Mouse (Mus musculus): ENCODE measurements around the gene Lap3. TPM values are rescaled to one million over a fixed set of nuclear protein-coding genes. Genes with fewer than 3 reads are reported as not detected.

Lap3 gene
- polyA plus RNA-seq, 1 experiment from 2014 or later: 39.1 TPM

DNA sequence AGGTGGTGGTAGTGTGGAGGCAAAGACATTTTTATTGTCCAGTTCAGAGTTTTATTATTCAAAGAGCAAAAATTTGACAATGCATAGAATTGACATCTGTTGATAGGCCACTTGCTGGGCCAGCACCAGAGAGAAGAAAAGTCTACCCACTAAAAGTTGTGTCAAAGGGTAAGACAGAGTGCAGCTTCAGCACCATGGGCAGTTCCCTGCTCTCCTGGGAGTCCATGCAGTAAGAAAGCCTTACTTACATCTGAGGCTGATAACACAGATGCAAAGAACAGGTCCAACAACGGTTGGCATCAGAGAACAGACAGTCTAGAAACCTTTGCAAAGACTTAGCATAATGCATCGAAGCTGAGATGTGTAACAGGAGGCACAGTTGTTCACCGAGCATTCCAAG is 36.5 kb downstream of the Lap3 start:
- 75% methylated on average over 3 of the region's 3 CpGs for WGBS (ENCODE audit: insufficient replicate concordance)
- Histone ChIP-seq H3K36me3 (ENCODE audit: control insufficient read depth, insufficient read depth) (peaks cover 17% of the 10 kb centered on the region), H3K4me3 (ENCODE audit: low read depth, low read length) (no peak overlapping the region), H3K27ac (ENCODE audit: low read length) (no peak overlapping the region), H3K4me1 (ENCODE audit: control insufficient read depth, low read depth, low read length) (no peaks in the 10 kb centered on the region), H3K9me3 (replicated peaks; ENCODE audit: control insufficient read depth, low read length) (no peaks in the 10 kb centered on the region), H3K9ac (ENCODE audit: low read depth, low read length) (no peak overlapping the region), H3K4me2 (ENCODE audit: low read depth, low read length) (no peak overlapping the region), H3K27me3 (ENCODE audit: control insufficient read depth, insufficient read depth, low read depth, low read length) (no peaks in the 10 kb centered on the region)
- no peak for ATAC-seq (ENCODE audit: low read depth)

- Histone ChIP-seq H3K4me2 (ENCODE audit: low read depth, low read length) (peak overlapping the region; percentile 28), H3K36me3 (ENCODE audit: control insufficient read depth, insufficient read depth) (no peaks in the 10 kb centered on the region), H3K27me3 (ENCODE audit: control insufficient read depth, insufficient read depth, low read depth, low read length) (no peaks in the 10 kb centered on the region), H3K9me3 (replicated peaks; ENCODE audit: control insufficient read depth, low read length) (no peaks in the 10 kb centered on the region), H3K4me3 (ENCODE audit: low read depth, low read length) (no peak overlapping the region), H3K9ac (ENCODE audit: low read depth, low read length) (no peak overlapping the region), H3K4me1 (ENCODE audit: control insufficient read depth, low read depth, low read length) (no peaks in the 10 kb centered on the region), H3K27ac (ENCODE audit: low read length) (no peak overlapping the region)
- WGBS (ENCODE audit: insufficient replicate concordance): 5% methylated on average over 15 of the region's 17 CpGs
- peak; percentile 88 for ATAC-seq (ENCODE audit: low read depth)
These were observed 41.3 kb downstream of the Lap3 start for GRCm38 (mm10) chr5:45534319-45535098.

- Histone ChIP-seq H3K9ac (ENCODE audit: low read depth, low read length) (no peak overlapping the region), H3K4me1 (ENCODE audit: control insufficient read depth, low read depth, low read length) (no peaks in the 10 kb centered on the region), H3K4me2 (ENCODE audit: low read depth, low read length) (no peak overlapping the region), H3K4me3 (ENCODE audit: low read depth, low read length) (no peak overlapping the region), H3K27me3 (ENCODE audit: control insufficient read depth, insufficient read depth, low read depth, low read length) (no peaks in the 10 kb centered on the region), H3K27ac (ENCODE audit: low read length) (no peak overlapping the region), H3K36me3 (ENCODE audit: control insufficient read depth, insufficient read depth) (no peaks in the 10 kb centered on the region), H3K9me3 (replicated peaks; ENCODE audit: control insufficient read depth, low read length) (no peaks in the 10 kb centered on the region)
- no peak for ATAC-seq (ENCODE audit: low read depth)
- 47% methylated on average over 4 of the region's 4 CpGs for WGBS (ENCODE audit: insufficient replicate concordance)
These were observed 42.0 kb downstream of the Lap3 start for GRCm38 (mm10) chr5:45535177-45535576.

- 53% methylated on average over 10 of the region's 10 CpGs for WGBS (ENCODE audit: insufficient replicate concordance)
- Histone ChIP-seq H3K4me3 (ENCODE audit: low read depth, low read length) (no peak overlapping the region), H3K9ac (ENCODE audit: low read depth, low read length) (no peak overlapping the region), H3K27me3 (ENCODE audit: control insufficient read depth, insufficient read depth, low read depth, low read length) (no peaks in the 10 kb centered on the region), H3K9me3 (replicated peaks; ENCODE audit: control insufficient read depth, low read length) (no peaks in the 10 kb centered on the region), H3K36me3 (ENCODE audit: control insufficient read depth, insufficient read depth) (no peaks in the 10 kb centered on the region), H3K27ac (ENCODE audit: low read length) (no peak overlapping the region), H3K4me2 (ENCODE audit: low read depth, low read length) (no peak overlapping the region), H3K4me1 (ENCODE audit: control insufficient read depth, low read depth, low read length) (no peaks in the 10 kb centered on the region)
- ATAC-seq (ENCODE audit: low read depth): no peak
These were observed 46.3 kb downstream of the Lap3 start for GRCm38 (mm10) chr5:45539502-45539901.

GRCm38 (mm10) chr5:45543374-45543773 is 50.2 kb downstream of the Lap3 start:
- no peak overlapping the region for H3K9ac ChIP-seq (ENCODE audit: low read depth, low read length)
- 69% methylated on average over 5 of the region's 5 CpGs for WGBS (ENCODE audit: insufficient replicate concordance)
- no peak for ATAC-seq (ENCODE audit: low read depth)
- H3K4me3 ChIP-seq (ENCODE audit: low read depth, low read length): no peak overlapping the region
- H3K9me3 ChIP-seq (replicated peaks; ENCODE audit: control insufficient read depth, low read length): no peaks in the 10 kb centered on the region
- no peaks in the 10 kb centered on the region for H3K27me3 ChIP-seq (ENCODE audit: control insufficient read depth, insufficient read depth, low read depth, low read length)
- no peaks in the 10 kb centered on the region for H3K4me1 ChIP-seq (ENCODE audit: control insufficient read depth, low read depth, low read length)
- H3K4me2 ChIP-seq (ENCODE audit: low read depth, low read length): no peak overlapping the region
- no peak overlapping the region for H3K27ac ChIP-seq (ENCODE audit: low read length)
- no peaks in the 10 kb centered on the region for H3K36me3 ChIP-seq (ENCODE audit: control insufficient read depth, insufficient read depth)

GRCm38 (mm10) chr5:45549586-45549985 is 56.4 kb downstream of the Lap3 start:
- WGBS (ENCODE audit: insufficient replicate concordance): 65% methylated on average over 1 of the region's 1 CpGs
- no peak overlapping the region for H3K4me3 ChIP-seq (ENCODE audit: low read depth, low read length)
- H3K9ac ChIP-seq (ENCODE audit: low read depth, low read length): no peak overlapping the region
- no peak overlapping the region for H3K4me2 ChIP-seq (ENCODE audit: low read depth, low read length)
- H3K27ac ChIP-seq (ENCODE audit: low read length): no peak overlapping the region
- H3K36me3 ChIP-seq (ENCODE audit: control insufficient read depth, insufficient read depth): no peaks in the 10 kb centered on the region
- no peak for ATAC-seq (ENCODE audit: low read depth)
- no peaks in the 10 kb centered on the region for H3K27me3 ChIP-seq (ENCODE audit: control insufficient read depth, insufficient read depth, low read depth, low read length)
- no peaks in the 10 kb centered on the region for H3K4me1 ChIP-seq (ENCODE audit: control insufficient read depth, low read depth, low read length)
- no peaks in the 10 kb centered on the region for H3K9me3 ChIP-seq (replicated peaks; ENCODE audit: control insufficient read depth, low read length)

Other genes starting within 250 kb of the Lap3 start
- 103 and 113 TPM in 2 replicates for gene Qdpr, start 43.1 kb upstream of the Lap3 start, polyA plus RNA-seq (2015; fragmentation: Nextera tagmentation; extraction: Ambion mirVana)
- not detected in 2 replicates for gene Clrn2, start 39.6 kb upstream of the Lap3 start, polyA plus RNA-seq (2015; fragmentation: Nextera tagmentation; extraction: Ambion mirVana)
- gene Med28, start 26.9 kb downstream of the Lap3 start, polyA plus RNA-seq (2015; fragmentation: Nextera tagmentation; extraction: Ambion mirVana): 73.1 and 79.3 TPM in 2 replicates
- 0.11 TPM in 2 replicates for gene Fam184b, start 146.2 kb downstream of the Lap3 start, polyA plus RNA-seq (2015; fragmentation: Nextera tagmentation; extraction: Ambion mirVana)
- 44.2 and 47.6 TPM in 2 replicates for gene Ncapg, start 176.5 kb downstream of the Lap3 start, polyA plus RNA-seq (2015; fragmentation: Nextera tagmentation; extraction: Ambion mirVana)